Mouse (Mus musculus) lung, postnatal 0 days (tissue): ENCODE measurements around the gene Tmed8. TPM values are rescaled to one million over a fixed set of nuclear protein-coding genes. Genes with fewer than 3 reads are reported as not detected.
"Not testable (repeated sequence)": the region's sequence is repeated elsewhere in the genome, so short reads cannot be mapped to it uniquely, and the experiment has no call there.

Source experiments
- ATAC-seq: fragments of 200-750 bp; cut with Nextera tagmentation; 2 replicates; pipeline ENCODE4 v1.8.0; 2017; ENCODE audit warnings: moderate library complexity
- DNase-seq: peaks from one replicate; pipeline ENCODE4 v3.0.0-alpha.2; 2016; ENCODE audit warnings: low spot score
- H3K27ac ChIP-seq: fragments of 300-500 bp; sonication (generic); 2 replicates; pipeline ENCODE4 v1.5.1; 2014; ENCODE audit warnings: antibody characterized with exemption, mild to moderate bottlenecking, low read length, mixed read lengths
- H3K27me3 ChIP-seq: fragments of 300-500 bp; sonication (generic); replicated peaks from 2 replicates; pipeline ENCODE4 v1.6.1; 2014; ENCODE audit warnings: low read length, mixed read lengths; ENCODE audit not compliant: insufficient read depth
- H3K36me3 ChIP-seq: fragments of 300-500 bp; sonication (generic); 2 replicates; pipeline ENCODE4 v1.6.1; 2014; ENCODE audit warnings: low read length, mixed read lengths; ENCODE audit not compliant: insufficient read depth
- H3K4me1 ChIP-seq: fragments of 300-500 bp; sonication (generic); 2 replicates; pipeline ENCODE4 v1.6.1; 2014; ENCODE audit warnings: antibody characterized with exemption, low read depth, low read length, mixed read lengths; ENCODE audit not compliant: insufficient read depth
- H3K4me2 ChIP-seq: fragments of 300-500 bp; sonication (generic); replicated peaks from 2 replicates; pipeline ENCODE4 v1.6.1; 2014; ENCODE audit warnings: low read depth, mild to moderate bottlenecking, low read length, moderate library complexity, mixed read lengths
- H3K4me3 ChIP-seq: fragments of 300-500 bp; sonication (generic); 2 replicates; pipeline ENCODE4 v1.5.1; 2014; ENCODE audit warnings: low read depth, low read length
- H3K9ac ChIP-seq: fragments of 300-500 bp; sonication (generic); replicated peaks from 2 replicates; pipeline ENCODE4 v1.6.1; 2014; ENCODE audit warnings: low read depth, mild to moderate bottlenecking
- H3K9me3 ChIP-seq: fragments of 300-500 bp; sonication (generic); 2 replicates; pipeline ENCODE4 v1.6.1; 2016; ENCODE audit warnings: low read length, mixed read lengths
- CTCF ChIP-seq: IDR thresholded peaks from 2 replicates; pipeline ENCODE4 v1.5.1; 2016; ENCODE audit warnings: antibody characterized with exemption, mild to moderate bottlenecking
- EP300 ChIP-seq: IDR thresholded peaks from 2 replicates; pipeline ENCODE4 v1.6.1; 2016; ENCODE audit warnings: antibody characterized with exemption, mild to moderate bottlenecking, control low read depth
- whole genome bisulfite sequencing: fragments of 180-500 bp; shearing (Covaris S2); extraction: QIAGEN DNeasy Blood & Tissue Kit; methylation state at CpG from one replicate; pipeline ENCODE4 v1.1.7; 2014; 5-methylcytosine and 5-hydroxymethylcytosine counted together
- polyA plus RNA-seq: library from polyadenylated mRNA; unstranded; fragments of >200 nt; fragmentation: Nextera tagmentation; extraction: Ambion mirVana; gene quantifications from 2 replicates; pipeline ENCODE4 v1.2.1, GENCODE M21; 2015

The Tmed8 gene
- polyA plus RNA-seq, 1 experiment from 2014 or later: 1.4 TPM

- H3K4me1 ChIP-seq: no peaks in the 10 kb centered on the region
- H3K9me3 ChIP-seq: no peaks in the 10 kb centered on the region
- H3K9ac ChIP-seq: no peak overlapping the region
- TF ChIP-seq CTCF (no peak), EP300 (no peak)
- H3K36me3 ChIP-seq: no peaks in the 10 kb centered on the region
- ATAC-seq (no peak), DNase-seq (no peak)
- WGBS: 55% methylated on average over 10 of the region's 10 CpGs
- H3K27ac ChIP-seq: no peak overlapping the region
- H3K4me3 ChIP-seq: no peak overlapping the region
- no peaks in the 10 kb centered on the region for H3K27me3 ChIP-seq
- no peak overlapping the region for H3K4me2 ChIP-seq
These were observed 24.7 kb upstream of the Tmed8 start for GRCm38 (mm10) chr12:87224950-87225349.

- Histone ChIP-seq H3K27ac (no peak overlapping the region), H3K27me3 (no peaks in the 10 kb centered on the region), H3K4me1 (no peaks in the 10 kb centered on the region), H3K9me3 (no peaks in the 10 kb centered on the region), H3K36me3 (no peaks in the 10 kb centered on the region), H3K4me2 (no peak overlapping the region), H3K4me3 (no peak overlapping the region), H3K9ac (no peak overlapping the region)
- DNase-seq (no peak), ATAC-seq (no peak)
- no peak for TF ChIP-seq EP300
- TF ChIP-seq CTCF: no peak
- WGBS: 43% methylated on average over 7 of the region's 7 CpGs
These were observed 19.1 kb upstream of the Tmed8 start for GRCm38 (mm10) chr12:87219362-87219761.

GRCm38 (mm10) chr12:87217596-87217995 lies 17.3 kb upstream of the Tmed8 start:
- Histone ChIP-seq H3K9ac (no peak overlapping the region), H3K27ac (no peak overlapping the region), H3K9me3 (no peaks in the 10 kb centered on the region), H3K4me2 (no peak overlapping the region), H3K4me3 (no peak overlapping the region), H3K27me3 (no peaks in the 10 kb centered on the region), H3K4me1 (no peaks in the 10 kb centered on the region), H3K36me3 (no peaks in the 10 kb centered on the region)
- DNase-seq (no peak), ATAC-seq (no peak)
- TF ChIP-seq EP300 (no peak), CTCF (no peak)

GRCm38 (mm10) chr12:87216053-87216452 lies 15.8 kb upstream of the Tmed8 start:
- Histone ChIP-seq H3K36me3 (no peaks in the 10 kb centered on the region), H3K4me3 (no peak overlapping the region), H3K4me2 (no peak overlapping the region), H3K27me3 (no peaks in the 10 kb centered on the region), H3K9ac (no peak overlapping the region), H3K9me3 (no peaks in the 10 kb centered on the region), H3K4me1 (no peaks in the 10 kb centered on the region), H3K27ac (no peak overlapping the region)
- ATAC-seq: no peak
- TF ChIP-seq EP300: no peak
- TF ChIP-seq CTCF: no peak
- WGBS: 66% methylated on average over 2 of the region's 2 CpGs
- no peak for DNase-seq

DNA sequence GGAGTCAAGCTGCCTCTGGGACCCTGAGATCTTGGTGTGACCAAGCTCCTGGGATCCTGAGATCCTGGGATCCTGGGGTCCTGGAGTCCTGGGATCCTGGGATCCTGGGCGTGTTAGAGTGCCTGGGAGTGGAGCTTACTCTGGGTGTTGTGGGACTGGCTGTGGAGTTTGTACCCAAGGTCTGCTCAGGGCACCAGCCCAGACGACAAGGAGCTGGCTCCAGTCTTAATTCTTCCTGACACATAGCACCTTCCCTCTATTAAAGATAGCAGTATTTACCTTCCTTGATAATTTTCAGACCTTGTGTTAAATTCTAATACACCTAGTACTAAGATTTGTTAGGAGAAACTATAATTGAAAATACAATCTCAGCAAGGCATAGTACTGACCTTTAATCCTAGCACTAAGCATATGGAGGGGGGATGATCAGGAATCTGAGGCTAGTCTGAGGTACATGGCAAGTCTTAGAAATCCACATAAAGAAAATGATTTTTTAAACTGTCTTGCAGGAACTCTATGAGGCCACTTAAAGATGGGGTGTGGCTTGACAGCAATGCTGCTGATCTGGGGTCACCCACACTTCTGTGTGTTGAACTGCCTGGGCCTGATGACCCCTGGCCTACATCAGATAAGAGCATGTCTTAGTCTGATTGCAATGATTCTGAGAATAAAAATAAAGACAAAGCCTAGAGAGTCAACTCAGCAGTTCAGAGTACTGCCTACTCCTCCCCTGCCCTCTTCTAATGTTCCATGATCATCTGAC lies 12.8 kb upstream of the Tmed8 start:
- WGBS: 50% methylated on average over 2 of the region's 2 CpGs
- Histone ChIP-seq H3K4me3 (no peak overlapping the region), H3K9me3 (no peaks in the 10 kb centered on the region), H3K9ac (no peak overlapping the region), H3K36me3 (no peaks in the 10 kb centered on the region), H3K27me3 (no peaks in the 10 kb centered on the region), H3K27ac (no peak overlapping the region), H3K4me1 (no peaks in the 10 kb centered on the region), H3K4me2 (no peak overlapping the region)
- no peak for TF ChIP-seq CTCF
- no peak for TF ChIP-seq EP300
- DNase-seq (no peak), ATAC-seq (no peak)

DNA sequence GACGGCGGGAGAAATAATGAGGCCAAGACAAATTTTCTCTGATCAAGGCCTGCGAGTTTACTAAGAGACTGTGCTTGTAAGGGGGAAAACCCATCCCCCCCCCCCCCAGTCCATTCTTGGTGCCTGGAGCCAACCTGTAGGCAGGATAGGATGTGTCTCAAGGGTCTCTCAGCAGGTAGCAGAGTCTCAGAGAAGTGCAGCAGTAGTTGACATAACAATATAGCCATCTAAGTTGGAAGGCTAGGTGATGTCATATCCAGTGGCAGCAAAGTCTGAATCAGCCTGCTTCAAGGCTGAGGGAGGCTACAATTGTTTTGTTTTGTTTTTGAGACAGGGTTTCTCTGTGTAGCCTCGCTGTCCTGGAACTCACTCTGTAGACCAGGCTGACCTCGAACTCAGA lies 5.5 kb upstream of the Tmed8 start:
- H3K4me3 ChIP-seq, DNase-seq, H3K4me2 ChIP-seq, H3K27ac ChIP-seq, H3K36me3 ChIP-seq, H3K9me3 ChIP-seq, ATAC-seq, H3K9ac ChIP-seq, H3K4me1 ChIP-seq, H3K27me3 ChIP-seq: not testable (repeated sequence)
- WGBS: 90% methylated on average over 5 of the region's 5 CpGs

DNA sequence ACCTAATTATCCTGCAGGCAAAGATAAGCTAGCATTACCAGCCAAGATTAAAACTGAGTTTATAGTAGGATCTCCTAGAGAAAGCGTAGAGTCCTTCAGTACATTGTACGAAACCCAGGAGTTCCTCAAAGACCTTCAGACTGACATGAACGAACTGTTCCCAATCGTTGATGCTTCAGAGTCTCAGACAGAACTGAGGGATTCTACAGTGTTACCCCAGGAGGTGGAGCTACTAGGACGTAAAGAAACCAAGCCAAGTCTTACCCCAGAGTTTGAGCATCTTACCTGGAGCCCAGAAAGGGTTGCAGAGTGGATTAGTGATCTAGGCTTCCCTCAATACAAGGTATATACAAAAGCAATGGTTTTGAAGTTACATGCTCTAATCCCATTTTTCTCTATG lies 1.4 kb upstream of the Tmed8 start:
- Histone ChIP-seq H3K27ac (no peak overlapping the region), H3K4me2 (no peak overlapping the region), H3K4me1 (0 out of 2 replicates have a peak, but pooled peaks cover 4% of the 10 kb centered on the region), H3K9me3 (no peaks in the 10 kb centered on the region), H3K4me3 (no peak overlapping the region), H3K9ac (no peak overlapping the region), H3K27me3 (no peaks in the 10 kb centered on the region), H3K36me3 (no peaks in the 10 kb centered on the region)
- DNase-seq (no peak), ATAC-seq (no peak)
- 63% methylated on average over 5 of the region's 5 CpGs for WGBS
- TF ChIP-seq CTCF (no peak), EP300 (no peak)
